ENCODE assay signal across 15 mouse cellular contexts in genomic region chr10:121764469-121765173, GRCm38 (mm10). TPM values are rescaled to one million over a fixed set of nuclear protein-coding genes. Genes with fewer than 3 reads are reported as not detected.
A peak's percentile ranks its signal among the peaks of the same experiment; 100 is the strongest.
DNase-seq lines count a peak whose midpoint lies in the region; ATAC-seq and TF ChIP-seq lines count a peak whose summit lies in the region.
"Had no signal": no experiment of that assay in that cellular context is flagged by ENCODE, and none has a peak within 500 bp of the region (broad histone marks: within the 10 kb centered on the region; RNA-seq: fewer than 3 reads in every experiment).

No protein-coding gene starts in this region.

- H3K4me2 ChIP-seq in midbrain, embryonic 12.5 days (replicated peaks): no peak overlapping the region
- H3K4me2 ChIP-seq: liver, embryonic 13.5 days had no signal

- no peak overlapping the region for H3K27ac ChIP-seq in gastrocnemius, adult 2 months
- peak overlapping the region; percentile 47; the same call in 1 of the 2 replicates for H3K27ac ChIP-seq in midbrain, embryonic 12.5 days (replicated peaks)
- H3K27ac ChIP-seq: liver, embryonic 13.5 days had no signal

- H3K27me3 ChIP-seq in midbrain, embryonic 12.5 days: peaks cover 19% of the 10 kb centered on the region
- H3K27me3 ChIP-seq: liver, embryonic 13.5 days had no signal

- no peak overlapping the region for H3K9ac ChIP-seq in midbrain, embryonic 12.5 days (replicated peaks)
- H3K9ac ChIP-seq: liver, embryonic 13.5 days had no signal

- 84% methylated on average over 13 of the region's 13 CpGs for WGBS in midbrain, embryonic 12.5 days

- DNase-seq in gastrocnemius, adult 2 months: peak; percentile 32
- no peak for DNase-seq in gastrocnemius, postnatal 14 days
- peak; percentile 25 for DNase-seq in thymus, postnatal 4 days
- no peak for DNase-seq in thymus, adult 18-20 months
- DNase-seq in adrenal gland, adult 2 months: no peak
- no peak for DNase-seq in yolk sac, embryonic 10.5 days (ENCODE audit: low spot score)
- no peak for DNase-seq in cerebellum, adult 18-20 months
- DNase-seq: B cell, adult 2 months; cerebellum, adult 9-11 months; gastrocnemius, postnatal 36 days; heart, postnatal 36 days; kidney, postnatal 10 days; liver, embryonic 13.5 days had no signal

- H3K4me3 ChIP-seq in gastrocnemius, adult 2 months: no peak overlapping the region
- no peak overlapping the region for H3K4me3 ChIP-seq in midbrain, embryonic 12.5 days
- H3K4me3 ChIP-seq: liver, embryonic 13.5 days; myocyte had no signal

- no peaks in the 10 kb centered on the region for H3K9me3 ChIP-seq in midbrain, embryonic 12.5 days
- H3K9me3 ChIP-seq: liver, embryonic 13.5 days had no signal

- intact Hi-C loops in gastrocnemius, adult 2 months (cut with DNase I): loop anchor here (5.0 kb wide), 1 partner anchor 62 kb away; no protein-coding TSS in a partner anchor
- intact Hi-C loops in gastrocnemius, postnatal 14 days (cut with DNase I; ENCODE audit: low total_unique reads): no loop called here

- H3K4me1 ChIP-seq in midbrain, embryonic 12.5 days: peaks cover 7% of the 10 kb centered on the region
- H3K4me1 ChIP-seq: liver, embryonic 13.5 days had no signal

- ATAC-seq in midbrain, embryonic 12.5 days (ENCODE audit: low FRiP score, low read depth): peak; percentile 57

- TF ChIP-seq CTCF in gastrocnemius, adult 2 months (IDR thresholded peaks at IDR 0.05): peak; percentile 33; the same call in 1 of the 2 replicates

- H3K36me3 ChIP-seq in midbrain, embryonic 12.5 days: no peaks in the 10 kb centered on the region
- H3K36me3 ChIP-seq: liver, embryonic 13.5 days had no signal

RNA-seq across cellular contexts. Expression of gene BC048403, which starts 24.9 kb away (rescaled TPM):
- 1 to 10 TPM; 1.5 to 2.0 TPM for total RNA-seq in gastrocnemius, adult 2 months (2021)
- total RNA-seq in gastrocnemius, postnatal 14 days (2021): 1 to 10 TPM; 1.4 to 2.0 TPM
- 2.1 and 2.2 TPM in 2 replicates for polyA plus RNA-seq in midbrain, embryonic 12.5 days (2016; fragmentation: Nextera tagmentation; extraction: Ambion mirVana)
- 10 to 100 TPM in 1 of 2 experiments, 1 to 10 TPM in 1; 8.4 to 12.4 TPM for total RNA-seq in adrenal gland, adult 2 months (2021)
- 7.3 and 16.9 TPM in 2 replicates for polyA plus RNA-seq in adrenal gland, adult 2 months (2012; rRNA removed)

Comparison
In these comparisons a context has a peak if more than half of its experiments do, and no peak if none do; other contexts are left out.
1. DNase-seq: peak in gastrocnemius, adult 2 months (single experiment) and thymus, postnatal 4 days (single experiment); none in gastrocnemius, postnatal 14 days (single experiment), thymus, adult 18-20 months (0 of 2), adrenal gland, adult 2 months (single experiment), yolk sac, embryonic 10.5 days (single experiment) and cerebellum, adult 18-20 months (0 of 2).